ENCODE assay signal across 10 mouse cellular contexts in genomic region chr2:47424910-47425309, GRCm38 (mm10).
DNase-seq lines count a peak whose midpoint lies in the region; ATAC-seq and TF ChIP-seq lines count a peak whose summit lies in the region.
"Had no signal": no experiment of that assay in that cellular context is flagged by ENCODE, and none has a peak within 500 bp of the region (broad histone marks: within the 10 kb centered on the region; RNA-seq: fewer than 3 reads in every experiment).

No protein-coding gene starts in this region.

- H3K4me2 ChIP-seq in embryonic facial prominence, embryonic 11.5 days (ENCODE audit: low read depth, low read length), result no peak overlapping the region
- H3K4me2 ChIP-seq in limb, embryonic 14.5 days (replicated peaks; ENCODE audit: low read depth, low read length, severe bottlenecking), result no peak overlapping the region
- peak overlapping the region; percentile 18 for H3K4me2 ChIP-seq in midbrain, postnatal 0 days (ENCODE audit: low read depth, low read length, poor library complexity, severe bottlenecking)
- H3K4me2 ChIP-seq: limb, embryonic 13.5 days had no signal

- H3K9ac ChIP-seq in embryonic facial prominence, embryonic 11.5 days (replicated peaks; ENCODE audit: low read length), result no peak overlapping the region
- no peak overlapping the region for H3K9ac ChIP-seq in limb, embryonic 14.5 days (ENCODE audit: low read depth, low read length, severe bottlenecking)
- H3K9ac ChIP-seq in midbrain, postnatal 0 days (replicated peaks; ENCODE audit: low read length, poor library complexity, severe bottlenecking), result no peak overlapping the region
- H3K9ac ChIP-seq: limb, embryonic 13.5 days had no signal

- no peaks in the 10 kb centered on the region for H3K36me3 ChIP-seq in embryonic facial prominence, embryonic 11.5 days (replicated peaks; ENCODE audit: control insufficient read depth, insufficient read depth, low read depth, low read length)
- no peaks in the 10 kb centered on the region for H3K36me3 ChIP-seq in embryonic facial prominence, embryonic 10.5 days (replicated peaks)
- H3K36me3 ChIP-seq in limb, embryonic 14.5 days (ENCODE audit: control insufficient read depth, insufficient read depth, low read length), result no peaks in the 10 kb centered on the region
- no peaks in the 10 kb centered on the region for H3K36me3 ChIP-seq in limb, embryonic 10.5 days
- H3K36me3 ChIP-seq in midbrain, postnatal 0 days (ENCODE audit: insufficient read depth, low read length), result no peaks in the 10 kb centered on the region
- H3K36me3 ChIP-seq: limb, embryonic 13.5 days had no signal

- H3K27me3 ChIP-seq in embryonic facial prominence, embryonic 11.5 days (ENCODE audit: control insufficient read depth, insufficient read depth, low read length), result no peaks in the 10 kb centered on the region
- no peaks in the 10 kb centered on the region for H3K27me3 ChIP-seq in embryonic facial prominence, embryonic 10.5 days (replicated peaks; ENCODE audit: low read depth, poor library complexity, severe bottlenecking)
- no peaks in the 10 kb centered on the region for H3K27me3 ChIP-seq in limb, embryonic 14.5 days (ENCODE audit: control insufficient read depth, insufficient read depth, low read length)
- H3K27me3 ChIP-seq in limb, embryonic 10.5 days (ENCODE audit: low read depth, poor library complexity, severe bottlenecking), result no peaks in the 10 kb centered on the region
- no peaks in the 10 kb centered on the region for H3K27me3 ChIP-seq in midbrain, postnatal 0 days (ENCODE audit: insufficient read depth, low read length)
- H3K27me3 ChIP-seq: limb, embryonic 13.5 days; megakaryocyte, embryonic 14.5 days had no signal

- TF ChIP-seq CTCF in midbrain, postnatal 0 days (IDR thresholded peaks at IDR 0.05), result peak; percentile 80

- H3K4me1 ChIP-seq in embryonic facial prominence, embryonic 11.5 days (ENCODE audit: control insufficient read depth, insufficient read depth, low read length), result no peaks in the 10 kb centered on the region
- H3K4me1 ChIP-seq in embryonic facial prominence, embryonic 10.5 days, result no peaks in the 10 kb centered on the region
- H3K4me1 ChIP-seq in limb, embryonic 14.5 days (ENCODE audit: control insufficient read depth, insufficient read depth, low read length), result no peaks in the 10 kb centered on the region
- peaks cover 4% of the 10 kb centered on the region; the same call in 1 of the 2 replicates for H3K4me1 ChIP-seq in limb, embryonic 10.5 days
- no peaks in the 10 kb centered on the region for H3K4me1 ChIP-seq in midbrain, postnatal 0 days (ENCODE audit: insufficient read depth, low read length)
- H3K4me1 ChIP-seq: limb, embryonic 13.5 days; megakaryocyte, embryonic 14.5 days had no signal

- DNase-seq in embryonic facial prominence, embryonic 11.5 days (ENCODE audit: low spot score), result peak; percentile 11
- no peak for DNase-seq in embryonic facial prominence, embryonic 10.5 days (ENCODE audit: low spot score)
- peak; percentile 26 for DNase-seq in limb, embryonic 14.5 days (ENCODE audit: low spot score)
- no peak for DNase-seq in limb, embryonic 10.5 days (ENCODE audit: low spot score)
- peak; percentile 32 for DNase-seq in brain, embryonic 18.5 days (ENCODE audit: low read depth, low spot score)
- DNase-seq in midbrain, postnatal 0 days (ENCODE audit: low spot score), result peak; percentile 59

- no peak overlapping the region for H3K4me3 ChIP-seq in embryonic facial prominence, embryonic 11.5 days (ENCODE audit: low read depth, low read length)
- no peak overlapping the region for H3K4me3 ChIP-seq in embryonic facial prominence, embryonic 10.5 days
- no peak overlapping the region for H3K4me3 ChIP-seq in limb, embryonic 14.5 days (replicated peaks; ENCODE audit: low read length)
- H3K4me3 ChIP-seq in limb, embryonic 10.5 days, result no peak overlapping the region
- H3K4me3 ChIP-seq in midbrain, postnatal 0 days (ENCODE audit: low read depth, low read length), result no peak overlapping the region
- H3K4me3 ChIP-seq: limb, embryonic 13.5 days; megakaryocyte, embryonic 14.5 days had no signal

- ATAC-seq in embryonic facial prominence, embryonic 11.5 days (replicated peaks; ENCODE audit: insufficient number of reproducible peaks, low FRiP score, low TSS enrichment, low read depth), result no peak
- ATAC-seq in limb, embryonic 14.5 days (ENCODE audit: low FRiP score, low read depth), result no peak
- ATAC-seq in midbrain, postnatal 0 days (ENCODE audit: low FRiP score), result no peak
- no peak for ATAC-seq in inflammation-experienced regulatory T-cells, adult 6 months
- ATAC-seq in granulocyte monocyte progenitor cell, adult 5-6 weeks (replicated peaks; ENCODE audit: poor library complexity, severe bottlenecking), result no peak

- 35% methylated on average over 6 of the region's 6 CpGs for WGBS in embryonic facial prominence, embryonic 11.5 days
- WGBS in embryonic facial prominence, embryonic 10.5 days, result 37% methylated on average over 6 of the region's 6 CpGs
- 25% methylated on average over 6 of the region's 6 CpGs for WGBS in limb, embryonic 14.5 days
- 45% methylated on average over 6 of the region's 6 CpGs for WGBS in limb, embryonic 10.5 days
- WGBS in midbrain, postnatal 0 days, result 18% methylated on average over 6 of the region's 6 CpGs

- no peak overlapping the region for H3K27ac ChIP-seq in embryonic facial prominence, embryonic 11.5 days (replicated peaks; ENCODE audit: low read depth, low read length)
- H3K27ac ChIP-seq in embryonic facial prominence, embryonic 10.5 days (replicated peaks), result no peak overlapping the region
- no peak overlapping the region for H3K27ac ChIP-seq in limb, embryonic 14.5 days (replicated peaks; ENCODE audit: low read depth, low read length)
- H3K27ac ChIP-seq in limb, embryonic 10.5 days, result no peak overlapping the region
- no peak overlapping the region for H3K27ac ChIP-seq in midbrain, postnatal 0 days (ENCODE audit: low read depth, low read length)
- H3K27ac ChIP-seq: limb, embryonic 13.5 days had no signal

- no peak for TF ChIP-seq POLR2A in limb, embryonic 14.5 days (IDR thresholded peaks at IDR 0.05; ENCODE audit: borderline replicate concordance, extremely low read depth, insufficient read depth, insufficient read length)

- no peaks in the 10 kb centered on the region for H3K9me3 ChIP-seq in embryonic facial prominence, embryonic 11.5 days (replicated peaks; ENCODE audit: control insufficient read depth, low read length)
- no peaks in the 10 kb centered on the region for H3K9me3 ChIP-seq in embryonic facial prominence, embryonic 10.5 days
- no peaks in the 10 kb centered on the region for H3K9me3 ChIP-seq in limb, embryonic 14.5 days (ENCODE audit: control insufficient read depth, low read length)
- H3K9me3 ChIP-seq in limb, embryonic 10.5 days (replicated peaks), result no peaks in the 10 kb centered on the region
- no peaks in the 10 kb centered on the region for H3K9me3 ChIP-seq in midbrain, postnatal 0 days (ENCODE audit: low read length)
- H3K9me3 ChIP-seq: limb, embryonic 13.5 days; megakaryocyte, embryonic 14.5 days had no signal

Comparison
In these comparisons a context has a peak if more than half of its experiments do, and no peak if none do; other contexts are left out.
1. DNase-seq: peak in embryonic facial prominence, embryonic 11.5 days (single experiment), limb, embryonic 14.5 days (single experiment), brain, embryonic 18.5 days (single experiment) and midbrain, postnatal 0 days (single experiment); none in embryonic facial prominence, embryonic 10.5 days (single experiment) and limb, embryonic 10.5 days (single experiment).